Mouse (Mus musculus) heart, embryonic 10.5 days (tissue): ENCODE measurements around the gene Cbfa2t2. TPM values are rescaled to one million over a fixed set of nuclear protein-coding genes. Genes with fewer than 3 reads are reported as not detected.

Source experiments
- DNase-seq: peaks from one replicate; pipeline ENCODE4 v3.0.0-alpha.2; 2017; ENCODE audit warnings: low spot score
- H3K27ac ChIP-seq: fragments of 300-500 bp; sonication (generic); 2 replicates; pipeline ENCODE4 v1.5.1; 2016; ENCODE audit warnings: mild to moderate bottlenecking
- H3K27me3 ChIP-seq: fragments of 300-500 bp; sonication (generic); 2 replicates; pipeline ENCODE4 v1.6.1; 2016; ENCODE audit warnings: mild to moderate bottlenecking; ENCODE audit not compliant: poor library complexity, insufficient read depth, severe bottlenecking
- H3K36me3 ChIP-seq: fragments of 300-500 bp; sonication (generic); 2 replicates; pipeline ENCODE4 v1.6.1; 2016; ENCODE audit warnings: mild to moderate bottlenecking, moderate library complexity
- H3K4me1 ChIP-seq: fragments of 300-500 bp; sonication (generic); 2 replicates; pipeline ENCODE4 v1.6.1; 2016; ENCODE audit warnings: mild to moderate bottlenecking
- H3K4me3 ChIP-seq: fragments of 300-500 bp; sonication (generic); 2 replicates; pipeline ENCODE4 v1.5.1; 2016; ENCODE audit warnings: mild to moderate bottlenecking, moderate library complexity
- H3K9me3 ChIP-seq: fragments of 300-500 bp; sonication (generic); 2 replicates; pipeline ENCODE4 v1.6.1; 2016; ENCODE audit warnings: mild to moderate bottlenecking, moderate library complexity
- WGBS: fragments of 180-500 bp; shearing (Covaris S2); methylation state at CpG from one replicate; pipeline ENCODE4 v1.1.7; 2016; 5-methylcytosine and 5-hydroxymethylcytosine counted together
- polyA plus RNA-seq: library from polyadenylated mRNA; unstranded; fragments of >200 nt; fragmentation: Nextera tagmentation; extraction: Ambion mirVana; gene quantifications from 2 replicates; pipeline ENCODE4 v1.2.1, GENCODE M21; 2016

Cbfa2t2 gene
- polyA plus RNA-seq, 1 experiment from 2014 or later: 44.6 TPM

DNA sequence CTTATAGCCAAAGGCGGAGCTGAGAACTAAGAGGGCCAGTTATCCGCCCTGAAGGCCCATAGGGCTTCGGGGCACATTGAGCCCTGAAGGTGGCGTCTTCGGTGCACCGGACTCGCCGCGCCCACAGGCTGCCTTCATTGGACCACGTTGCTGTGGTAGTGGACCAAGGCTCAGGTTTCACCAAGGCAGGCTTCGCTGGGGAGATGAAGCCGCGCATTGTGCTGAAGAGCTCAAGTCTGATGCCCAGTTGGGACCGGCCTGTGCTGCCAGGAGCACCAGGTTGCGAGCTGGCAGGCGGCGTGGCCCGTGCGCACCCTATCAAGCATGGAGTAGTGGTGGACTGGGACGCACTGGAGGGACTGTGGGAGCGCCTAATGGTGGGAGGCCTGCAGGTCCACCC is 115.6 kb downstream of the Cbfa2t2 start:
- H3K4me1 ChIP-seq: peaks cover 34% of the 10 kb centered on the region
- peak overlapping the region; percentile 51 for H3K4me3 ChIP-seq
- peaks cover 69% of the 10 kb centered on the region for H3K27me3 ChIP-seq
- peak overlapping the region; percentile 75 for H3K27ac ChIP-seq
- H3K36me3 ChIP-seq: no peaks in the 10 kb centered on the region
- H3K9me3 ChIP-seq: no peaks in the 10 kb centered on the region
- no peak for DNase-seq
- WGBS: 28% methylated on average over 21 of the region's 21 CpGs

GRCm38 (mm10) chr2:154552424-154552907 is 116.2 kb downstream of the Cbfa2t2 start:
- Histone ChIP-seq H3K9me3 (no peaks in the 10 kb centered on the region), H3K27ac (peak overlapping the region; percentile 75), H3K36me3 (no peaks in the 10 kb centered on the region), H3K27me3 (peaks cover 69% of the 10 kb centered on the region), H3K4me3 (peak overlapping the region; percentile 51), H3K4me1 (peaks cover 39% of the 10 kb centered on the region)
- 17% methylated on average over 27 of the region's 27 CpGs for WGBS
- DNase-seq: no peak

DNA sequence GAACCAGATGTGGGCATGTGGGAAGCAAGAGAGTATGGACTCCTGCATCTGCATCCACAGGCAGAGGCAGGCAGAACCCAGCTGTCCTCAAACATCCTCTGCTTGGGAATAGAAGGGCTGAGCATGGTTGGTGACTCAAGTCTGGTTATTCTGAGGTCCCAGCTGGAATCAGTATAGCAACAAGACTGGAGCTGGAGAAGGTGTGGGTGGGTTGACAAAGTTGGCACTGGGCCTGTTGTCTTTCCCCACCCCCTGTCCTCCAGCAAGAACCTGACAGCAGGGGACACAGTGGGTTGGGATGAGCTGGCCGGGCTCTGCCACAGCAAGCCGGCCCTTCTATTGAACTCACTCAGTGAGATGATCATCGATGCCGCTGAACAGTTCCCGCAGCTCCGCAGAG is 119.0 kb downstream of the Cbfa2t2 start:
- Histone ChIP-seq H3K36me3 (peaks cover 5% of the 10 kb centered on the region; the same call in 1 of the 2 replicates), H3K27me3 (peaks cover 73% of the 10 kb centered on the region), H3K27ac (no peak overlapping the region), H3K4me1 (peaks cover 41% of the 10 kb centered on the region), H3K9me3 (no peaks in the 10 kb centered on the region), H3K4me3 (no peak overlapping the region)
- DNase-seq: no peak
- 83% methylated on average over 6 of the region's 6 CpGs for WGBS

DNA sequence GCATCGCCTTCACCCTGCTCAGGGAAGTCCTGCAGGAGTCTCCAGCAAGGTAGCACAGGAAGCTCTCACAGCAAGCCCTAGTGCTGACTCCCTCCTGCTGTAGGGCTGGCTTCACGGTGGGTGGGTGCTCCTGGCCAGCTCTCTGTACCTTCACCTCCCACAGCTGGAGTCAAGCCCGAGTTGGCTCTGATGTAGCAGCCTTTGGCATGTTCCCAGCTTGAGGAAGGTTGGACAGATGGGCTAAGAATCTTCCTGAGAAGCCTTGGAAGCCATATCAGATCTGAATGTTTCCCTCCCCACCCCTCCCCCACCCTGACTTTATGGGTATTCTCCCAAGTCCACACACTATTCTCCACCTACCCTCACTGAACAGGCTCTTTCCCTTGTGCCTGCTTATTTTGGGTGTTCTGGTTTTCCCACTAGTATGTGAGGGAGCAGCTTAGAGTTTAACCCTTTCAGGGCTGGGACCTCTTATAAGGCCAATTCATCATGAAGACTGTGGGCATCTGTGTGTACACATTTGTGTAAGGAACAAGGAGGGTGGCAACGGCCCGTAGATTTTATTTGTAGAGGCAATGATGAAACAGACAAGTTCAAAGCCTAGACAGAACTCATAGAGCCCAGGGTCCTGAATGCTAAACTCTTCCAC is 121.0 kb downstream of the Cbfa2t2 start:
- peaks cover 35% of the 10 kb centered on the region for H3K4me1 ChIP-seq
- peaks cover 25% of the 10 kb centered on the region for H3K36me3 ChIP-seq
- no peak for DNase-seq
- peaks cover 52% of the 10 kb centered on the region for H3K27me3 ChIP-seq
- H3K27ac ChIP-seq: peak overlapping the region; percentile 42; the same call in 1 of the 2 replicates
- no peaks in the 10 kb centered on the region for H3K9me3 ChIP-seq
- H3K4me3 ChIP-seq: no peak overlapping the region
- 49% methylated on average over 5 of the region's 5 CpGs for WGBS

- H3K4me3 ChIP-seq: peak within 1 kb of the TSS; percentile 58
- no peak for DNase-seq
- WGBS: 2% methylated on average over 34 of the region's 34 CpGs
- peaks cover 35% of the 10 kb centered on the region for H3K36me3 ChIP-seq
- no peaks in the 10 kb centered on the region for H3K9me3 ChIP-seq
- H3K27ac ChIP-seq: peak within 1 kb of the TSS; percentile 67
- H3K4me1 ChIP-seq: peaks cover 28% of the 10 kb centered on the region
- H3K27me3 ChIP-seq: peaks cover 41% of the 10 kb centered on the region
These were observed 122.2 kb downstream of the Cbfa2t2 start, which contains the start of gene Necab3 for GRCm38 (mm10) chr2:154558264-154559039. TSS of gene Necab3 (minus strand) at chr2:154558890.

- H3K27ac ChIP-seq: no peak overlapping the region
- H3K4me3 ChIP-seq: no peak overlapping the region
- H3K9me3 ChIP-seq: no peaks in the 10 kb centered on the region
- DNase-seq: no peak
- whole genome bisulfite sequencing: 86% methylated on average over 22 of the region's 22 CpGs
- peaks cover 4% of the 10 kb centered on the region; the same call in 1 of the 2 replicates for H3K27me3 ChIP-seq
- H3K4me1 ChIP-seq: peaks cover 37% of the 10 kb centered on the region
- H3K36me3 ChIP-seq: peaks cover 44% of the 10 kb centered on the region
These were observed 127.4 kb downstream of the Cbfa2t2 start for GRCm38 (mm10) chr2:154563612-154564170.

- peaks cover 45% of the 10 kb centered on the region for H3K4me1 ChIP-seq
- no peak overlapping the region for H3K27ac ChIP-seq
- no peak overlapping the region for H3K4me3 ChIP-seq
- H3K9me3 ChIP-seq: no peaks in the 10 kb centered on the region
- H3K27me3 ChIP-seq: no peaks in the 10 kb centered on the region
- DNase-seq: no peak
- 62% methylated on average over 3 of the region's 3 CpGs for WGBS
- H3K36me3 ChIP-seq: peaks cover 36% of the 10 kb centered on the region
These were observed 129.3 kb downstream of the Cbfa2t2 start for GRCm38 (mm10) chr2:154565562-154565961.

DNA sequence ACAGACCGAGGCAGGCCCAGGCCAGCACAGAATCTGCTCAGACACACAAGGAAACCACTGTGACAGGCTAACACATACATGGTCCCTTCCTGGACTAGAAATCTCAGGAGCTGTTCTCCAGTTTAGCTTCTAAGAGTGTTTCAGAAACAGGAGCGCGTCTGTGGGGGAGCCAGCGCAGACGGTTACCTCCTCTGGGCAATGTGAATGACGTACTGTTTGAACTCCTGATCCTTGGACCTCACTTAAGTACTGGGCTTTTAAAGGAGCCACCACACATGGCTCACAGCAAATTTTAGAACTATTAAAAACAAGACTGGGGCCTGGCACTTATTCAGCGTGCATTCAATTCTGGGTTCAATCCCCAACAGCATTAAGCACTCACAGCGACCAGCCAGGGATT is 130.4 kb downstream of the Cbfa2t2 start:
- Histone ChIP-seq H3K27ac (0 out of 2 replicates have a peak overlapping the region, but pooled peaks have one; percentile 22), H3K4me3 (no peak overlapping the region)

GRCm38 (mm10) chr2:154567766-154568165 is 131.5 kb downstream of the Cbfa2t2 start:
- peaks cover 16% of the 10 kb centered on the region for H3K36me3 ChIP-seq
- no peaks in the 10 kb centered on the region for H3K9me3 ChIP-seq
- peaks cover 47% of the 10 kb centered on the region for H3K4me1 ChIP-seq
- peak overlapping the region; percentile 85 for H3K4me3 ChIP-seq
- H3K27me3 ChIP-seq: no peaks in the 10 kb centered on the region
- WGBS: 74% methylated on average over 2 of the region's 2 CpGs
- peak overlapping the region; percentile 91; the same call in 1 of the 2 replicates for H3K27ac ChIP-seq
- DNase-seq: no peak

More for the DNA sequence above, 130.4 kb downstream of the Cbfa2t2 start:
- H3K27me3 ChIP-seq: no peaks in the 10 kb centered on the region
- WGBS: 68% methylated on average over 8 of the region's 8 CpGs
- H3K4me1 ChIP-seq: peaks cover 47% of the 10 kb centered on the region
- H3K9me3 ChIP-seq: no peaks in the 10 kb centered on the region
- H3K36me3 ChIP-seq: peaks cover 25% of the 10 kb centered on the region
- no peak for DNase-seq

- Histone ChIP-seq H3K4me1 (peaks cover 47% of the 10 kb centered on the region), H3K36me3 (peaks cover 8% of the 10 kb centered on the region), H3K27ac (peak overlapping the region; percentile 91), H3K9me3 (no peaks in the 10 kb centered on the region), H3K4me3 (peak overlapping the region; percentile 85), H3K27me3 (no peaks in the 10 kb centered on the region)
- DNase-seq: no peak
- 24% methylated on average over 10 of the region's 10 CpGs for WGBS
These were observed 132.2 kb downstream of the Cbfa2t2 start for GRCm38 (mm10) chr2:154568329-154569070.

GRCm38 (mm10) chr2:154569071-154569748 is 132.9 kb downstream of the Cbfa2t2 start:
- under 1% methylated on average over 70 of the region's 70 CpGs for WGBS
- peaks cover 47% of the 10 kb centered on the region for H3K4me1 ChIP-seq

DNA sequence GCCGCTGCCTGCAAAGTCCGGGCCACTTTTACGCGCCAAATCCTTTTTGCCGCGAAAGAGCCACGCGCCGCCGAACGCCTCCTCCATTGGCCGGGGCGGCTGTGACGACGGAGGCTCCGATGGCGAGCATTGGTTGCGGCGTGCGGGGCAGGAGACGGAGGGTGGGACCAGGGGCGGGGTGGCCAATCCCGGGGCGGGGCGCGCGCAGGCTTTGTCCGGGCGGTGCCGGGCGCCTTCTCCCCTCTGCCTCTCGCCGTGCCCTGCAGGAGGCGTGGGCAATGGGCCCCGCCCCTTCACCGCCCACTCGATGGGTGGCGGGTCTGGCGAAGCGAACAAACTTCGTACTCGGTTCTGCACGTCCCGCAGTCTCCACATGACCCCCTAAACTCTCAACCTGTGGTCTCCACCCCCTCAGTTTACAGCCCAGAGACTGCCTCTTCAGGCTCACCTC is 133.6 kb downstream of the Cbfa2t2 start, which contains the start of gene E2f1:
Gene E2f1 (minus strand): TSS at position 57 of the 451 bp plus-strand sequence.
- Histone ChIP-seq H3K36me3 (no peaks in the 10 kb centered on the region), H3K4me1 (peaks cover 47% of the 10 kb centered on the region), H3K4me3 (peak within 1 kb of the TSS; percentile 85), H3K27ac (peak within 1 kb of the TSS; percentile 91), H3K9me3 (no peaks in the 10 kb centered on the region), H3K27me3 (no peaks in the 10 kb centered on the region)
- DNase-seq: peak; percentile 99
- under 1% methylated on average over 42 of the region's 44 CpGs for WGBS

More at GRCm38 (mm10) chr2:154569071-154569748, 132.9 kb downstream of the Cbfa2t2 start:
- Histone ChIP-seq H3K27ac (peak overlapping the region; percentile 91), H3K27me3 (no peaks in the 10 kb centered on the region), H3K4me3 (peak overlapping the region; percentile 85), H3K9me3 (no peaks in the 10 kb centered on the region), H3K36me3 (peaks cover 1% of the 10 kb centered on the region)
- DNase-seq: peak; percentile 89
